Mouse (Mus musculus) cerebellum, adult 2 months (tissue): ENCODE data around the gene Gm45785. TPM values are rescaled to one million over a fixed set of nuclear protein-coding genes. Genes with fewer than 3 reads are reported as not detected.
A peak's percentile ranks its signal among the peaks of the same experiment; 100 is the strongest.

ENCODE experiments used
- DNase-seq, 2 experiments: peaks; one replicate each; pipeline ENCODE4 v3.0.0; 2021
- H3K27ac ChIP-seq: fragments of 200-500 bp; 2 replicates; pipeline ENCODE4 v1.5.1; 2012; ENCODE audit warnings: low read length, control low read depth, inconsistent platforms; ENCODE audit not compliant: insufficient read depth
- H3K27me3 ChIP-seq: fragments of 200-500 bp; 2 replicates; pipeline ENCODE4 v1.6.1; 2012; ENCODE audit warnings: inconsistent platforms, mild to moderate bottlenecking, low read length, moderate library complexity; ENCODE audit not compliant: control insufficient read depth, insufficient read depth
- H3K4me1 ChIP-seq: fragments of 200-500 bp; 2 replicates; pipeline ENCODE4 v1.6.1; 2011; ENCODE audit warnings: low read length; ENCODE audit not compliant: control insufficient read depth, insufficient read depth
- H3K4me3 ChIP-seq: fragments of 200-500 bp; replicated peaks from 2 replicates; pipeline ENCODE3; 2011; ENCODE audit warnings: mild to moderate bottlenecking, low read depth, low read length, control low read depth; ENCODE audit not compliant: insufficient read depth
- CTCF ChIP-seq: fragments of 200-500 bp; IDR thresholded peaks from 2 replicates; pipeline ENCODE4 v1.5.1; 2011; ENCODE audit warnings: low read depth, mild to moderate bottlenecking, control low read depth, low read length, moderate library complexity, borderline replicate concordance; ENCODE audit not compliant: insufficient read depth
- POLR2A ChIP-seq: fragments of 200-500 bp; IDR thresholded peaks from 2 replicates; pipeline ENCODE4 v1.6.1; 2011; ENCODE audit warnings: low read length, control low read depth, borderline replicate concordance; ENCODE audit not compliant: insufficient read depth
- WGBS: fragments of 180-500 bp; shearing (Covaris S2); methylation state at CpG from one replicate; pipeline ENCODE4 v1.1.7; 2018; 5-methylcytosine and 5-hydroxymethylcytosine counted together
- polyA plus RNA-seq: library from polyadenylated mRNA; depleted of rRNA; stranded (reverse); fragments of >200 nt; gene quantifications from 2 replicates; pipeline ENCODE4 v1.2.3, GENCODE M21; 2012; rRNA removed

Gene Gm45785
- 0.15 and 0.25 TPM in 2 replicates for polyA plus RNA-seq

DNA sequence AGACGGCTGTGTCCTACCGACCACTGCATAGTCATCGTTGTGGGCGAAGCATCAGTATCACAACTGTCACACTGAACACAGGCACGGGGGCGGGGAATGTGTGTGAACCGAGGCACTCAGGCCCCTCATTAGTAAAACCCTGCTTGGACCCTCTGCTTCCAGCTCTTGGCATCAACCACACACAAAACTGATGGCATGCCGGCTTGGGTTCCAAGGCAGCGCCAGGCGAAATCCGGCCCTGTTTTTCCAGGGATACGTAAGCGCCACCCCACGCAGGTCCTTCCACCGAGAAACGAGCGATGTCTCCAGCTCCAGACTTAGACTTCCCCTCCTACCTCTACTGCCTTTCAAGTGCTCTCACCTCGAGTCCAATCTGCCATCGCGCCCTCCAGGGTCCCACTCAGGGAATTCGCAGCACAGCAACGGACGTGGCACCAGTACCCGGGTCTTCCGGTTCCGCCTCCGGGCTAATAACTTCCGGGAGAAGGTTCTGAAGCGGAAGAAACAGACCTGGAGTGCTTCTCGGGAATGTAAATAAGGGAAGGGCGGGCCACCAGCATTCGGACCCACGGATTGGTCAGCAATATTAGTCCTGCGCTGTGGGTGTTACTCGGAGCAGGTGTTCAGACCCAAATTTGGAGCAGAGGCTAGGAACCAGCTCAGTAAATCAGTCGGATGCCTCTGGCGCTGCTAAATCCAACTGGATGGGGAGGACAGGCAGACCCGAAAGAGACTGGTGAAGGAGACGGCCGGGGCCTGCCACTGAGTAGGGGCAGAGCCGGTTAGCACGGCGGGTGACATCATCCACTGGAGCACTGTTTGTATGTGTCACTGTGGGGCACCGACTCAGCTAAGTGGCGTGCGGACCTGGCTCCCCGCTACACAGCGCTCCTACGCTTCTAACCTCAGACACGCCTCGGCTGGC is at the start of gene Gm45785:
Gene Gm45785 (minus strand): TSS at position 472 of the 925 bp plus-strand sequence.
- Histone ChIP-seq H3K4me3 (peak within 1 kb of the TSS; percentile 86), H3K4me1 (peaks cover 22% of the 10 kb centered on the region), H3K27ac (peak within 1 kb of the TSS; percentile 82), H3K27me3 (no peaks in the 10 kb centered on the region)
- DNase-seq = peak; percentile 85 to 92
- under 1% methylated on average over 51 of the region's 51 CpGs for WGBS
- TF ChIP-seq POLR2A (peak; percentile 71; the same call in 1 of the 2 replicates), CTCF (no peak)

DNA sequence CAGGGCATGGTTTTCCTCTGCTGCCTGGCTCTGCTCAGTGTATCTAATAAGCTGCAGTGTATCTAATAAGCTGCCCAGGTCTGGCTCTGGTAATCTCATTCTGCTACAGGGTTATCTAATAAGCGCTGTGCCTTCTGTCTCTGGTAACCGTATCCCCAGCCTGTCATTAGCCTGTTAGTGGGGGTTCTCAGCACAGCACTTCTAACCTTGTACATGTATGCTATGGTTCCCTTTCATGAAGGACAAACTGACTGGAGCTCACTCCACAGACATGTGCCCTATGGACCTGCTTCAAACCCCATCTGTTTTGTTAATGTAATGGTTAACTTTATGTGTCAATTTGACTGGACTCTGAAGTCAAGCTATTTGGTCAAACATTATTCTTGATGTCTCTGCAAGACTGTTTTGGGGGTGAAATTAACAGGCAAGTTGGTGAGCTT is 49.5 kb upstream of the Gm45785 start:
- WGBS = 87% methylated on average over 2 of the region's 2 CpGs
- TF ChIP-seq CTCF (no peak), POLR2A (no peak)
- DNase-seq = no peak
- H3K4me1 ChIP-seq = 0 out of 2 replicates have a peak, but pooled peaks cover 2% of the 10 kb centered on the region
- no peak overlapping the region for H3K4me3 ChIP-seq
- H3K27ac ChIP-seq = no peak overlapping the region
- H3K27me3 ChIP-seq = no peaks in the 10 kb centered on the region

DNA sequence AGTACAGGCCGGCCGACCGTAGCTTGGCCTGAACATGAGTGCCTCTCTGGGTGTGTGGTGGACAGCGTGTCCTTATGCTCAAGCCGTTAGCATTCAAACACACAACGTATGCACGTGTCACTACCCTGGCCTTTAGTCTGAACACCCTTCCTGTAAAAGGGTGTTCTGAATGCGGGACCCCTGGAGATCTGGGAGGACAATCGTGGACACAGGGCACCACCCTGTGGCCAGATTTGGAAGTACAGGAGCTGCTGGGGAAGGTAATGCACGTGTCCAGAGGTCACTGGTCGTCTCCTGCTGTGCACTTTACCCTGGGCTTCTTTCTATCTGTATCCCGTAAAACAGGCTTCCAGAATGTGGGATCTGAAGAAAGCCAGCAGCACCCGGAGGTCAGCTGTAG is 47.1 kb upstream of the Gm45785 start:
- peak; percentile 65 to 81 for DNase-seq
- Histone ChIP-seq H3K27ac (no peak overlapping the region), H3K4me1 (no peaks in the 10 kb centered on the region), H3K27me3 (no peaks in the 10 kb centered on the region), H3K4me3 (no peak overlapping the region)
- WGBS = 21% methylated on average over 13 of the region's 13 CpGs
- TF ChIP-seq POLR2A (no peak), CTCF (peak; percentile 99)

DNA sequence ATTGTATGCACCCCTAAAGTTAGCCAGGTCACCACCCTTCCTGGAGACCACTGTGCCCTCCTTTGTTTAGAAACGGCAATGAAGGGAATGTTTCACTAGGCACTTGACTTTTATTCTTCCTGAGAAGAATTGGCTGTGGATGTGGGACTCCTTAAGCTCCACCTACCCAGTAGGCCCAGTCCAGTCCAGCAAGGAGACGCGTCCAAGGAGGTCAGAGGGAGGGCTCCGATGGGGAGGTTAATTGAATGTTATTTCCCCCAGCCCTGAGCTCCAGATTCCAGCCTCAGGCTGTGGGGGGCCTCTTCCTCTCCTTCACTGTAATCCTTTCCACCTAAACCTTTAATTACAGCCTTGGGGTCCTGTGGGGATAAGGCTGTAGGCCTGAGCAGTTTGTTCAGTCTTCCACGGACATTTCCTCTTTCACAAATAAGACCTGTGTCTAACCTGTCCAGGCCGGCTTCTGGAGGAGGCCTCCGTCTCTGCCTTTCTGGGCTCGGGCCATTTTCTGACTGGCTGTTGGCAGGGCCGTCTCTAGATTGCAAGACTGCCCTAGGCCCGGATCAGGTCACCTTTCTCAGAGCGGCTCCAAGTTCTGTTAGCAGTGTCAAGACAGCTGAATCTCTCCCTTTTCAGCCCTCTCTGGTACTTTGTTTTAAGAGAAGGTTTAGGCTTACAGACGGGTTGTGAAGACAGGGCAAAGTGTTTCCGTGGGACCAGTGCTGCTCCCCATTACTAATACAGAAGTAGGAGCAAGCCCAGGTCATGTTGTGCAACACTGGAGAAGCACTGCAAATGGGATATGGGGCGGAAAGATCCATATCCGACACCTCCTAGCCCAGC is 46.1 kb upstream of the Gm45785 start:
- Histone ChIP-seq H3K27ac (no peak overlapping the region), H3K4me1 (no peaks in the 10 kb centered on the region), H3K4me3 (no peak overlapping the region), H3K27me3 (no peaks in the 10 kb centered on the region)
- WGBS = 83% methylated on average over 15 of the region's 15 CpGs
- DNase-seq = no peak
- TF ChIP-seq POLR2A (no peak), CTCF (no peak)

DNA sequence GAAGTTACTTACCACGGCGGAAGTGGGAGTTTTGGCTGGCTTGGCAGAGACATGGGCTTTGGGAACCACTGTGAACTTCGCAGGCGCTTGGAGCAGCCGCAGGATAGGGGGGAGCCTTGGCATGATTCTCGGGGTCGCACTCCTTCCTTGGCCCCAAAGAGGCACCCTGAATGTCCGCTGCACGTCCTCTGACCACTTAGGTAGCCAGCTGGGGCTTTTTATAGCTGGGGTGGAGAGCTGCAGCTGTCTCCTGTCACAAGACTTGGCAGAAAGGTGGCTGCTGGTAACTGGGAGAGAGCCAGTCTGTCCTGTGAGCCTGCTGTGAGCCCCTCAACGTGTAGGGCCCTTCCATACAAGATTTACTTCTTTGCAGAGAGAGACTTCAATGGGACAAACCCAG is 44.1 kb upstream of the Gm45785 start, which contains the start of gene Cox8b:
Gene Cox8b (minus strand): TSS at position 227 of the 400 bp plus-strand sequence.
- no peak for TF ChIP-seq CTCF
- no peak for TF ChIP-seq POLR2A
- no peak within 1 kb of the TSS for H3K27ac ChIP-seq
- WGBS = 8% methylated on average over 10 of the region's 10 CpGs
- H3K4me3 ChIP-seq = no peak within 1 kb of the TSS
- H3K4me1 ChIP-seq = no peaks in the 10 kb centered on the region
- no peak for DNase-seq
- H3K27me3 ChIP-seq = no peaks in the 10 kb centered on the region

DNA sequence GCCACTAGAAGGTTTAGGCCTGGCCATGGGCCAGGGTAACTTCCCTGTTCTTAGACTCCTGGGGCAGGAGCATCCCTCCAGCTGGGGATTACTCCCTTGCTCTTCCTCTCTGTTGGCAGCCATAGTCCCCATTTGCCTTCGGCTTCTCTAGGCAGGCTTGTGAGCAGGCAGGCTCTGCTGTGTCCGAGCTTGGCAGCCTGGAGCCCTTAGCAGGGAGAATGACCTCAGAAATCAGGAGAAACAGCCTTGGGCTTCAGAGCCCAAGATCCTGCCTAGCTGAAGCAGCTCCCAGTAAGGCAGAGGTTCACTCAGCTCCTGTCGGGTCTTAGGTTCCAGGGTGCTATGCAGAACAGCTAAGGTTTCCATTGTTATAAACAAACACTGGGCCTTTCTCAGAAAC is 43.0 kb upstream of the Gm45785 start:
- Histone ChIP-seq H3K27ac (no peak overlapping the region), H3K4me1 (no peaks in the 10 kb centered on the region), H3K4me3 (no peak overlapping the region), H3K27me3 (no peaks in the 10 kb centered on the region)
- no peak for DNase-seq
- TF ChIP-seq CTCF (no peak), POLR2A (no peak)
- 59% methylated on average over 3 of the region's 3 CpGs for WGBS

DNA sequence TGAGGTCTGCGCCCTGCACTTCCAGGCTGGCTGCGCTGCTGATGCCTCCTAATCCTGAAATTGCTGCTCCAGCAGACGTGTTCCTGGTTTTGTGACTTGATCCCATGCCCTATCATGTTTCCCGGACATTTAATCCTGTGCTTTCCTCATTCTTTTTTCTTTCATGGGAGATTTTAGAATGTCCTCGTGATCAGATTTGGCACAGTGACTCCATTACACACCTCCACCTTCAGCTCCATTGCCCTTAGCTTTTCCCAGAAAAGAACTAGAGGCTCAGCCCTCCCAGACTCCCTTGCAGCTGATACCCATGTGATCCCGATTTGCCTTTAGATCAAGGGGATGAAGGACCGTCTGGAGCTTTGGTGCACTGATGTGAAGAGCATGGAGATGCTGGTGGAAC is 41.7 kb upstream of the Gm45785 start:
- 90% methylated on average over 7 of the region's 7 CpGs for WGBS
- no peak overlapping the region for H3K4me3 ChIP-seq
- TF ChIP-seq CTCF (no peak), POLR2A (no peak)
- H3K27me3 ChIP-seq = no peaks in the 10 kb centered on the region
- H3K27ac ChIP-seq = no peak overlapping the region
- H3K4me1 ChIP-seq = no peaks in the 10 kb centered on the region
- DNase-seq = no peak
